Mouse (Mus musculus) ovary, postnatal 14 days (tissue): Measurements from ENCODE around the gene Cpt2.

Experiments
- DNase-seq: peaks from one replicate; pipeline ENCODE4 v3.0.0; 2022; ENCODE audit warnings: low spot score

The Cpt2 gene

DNA sequence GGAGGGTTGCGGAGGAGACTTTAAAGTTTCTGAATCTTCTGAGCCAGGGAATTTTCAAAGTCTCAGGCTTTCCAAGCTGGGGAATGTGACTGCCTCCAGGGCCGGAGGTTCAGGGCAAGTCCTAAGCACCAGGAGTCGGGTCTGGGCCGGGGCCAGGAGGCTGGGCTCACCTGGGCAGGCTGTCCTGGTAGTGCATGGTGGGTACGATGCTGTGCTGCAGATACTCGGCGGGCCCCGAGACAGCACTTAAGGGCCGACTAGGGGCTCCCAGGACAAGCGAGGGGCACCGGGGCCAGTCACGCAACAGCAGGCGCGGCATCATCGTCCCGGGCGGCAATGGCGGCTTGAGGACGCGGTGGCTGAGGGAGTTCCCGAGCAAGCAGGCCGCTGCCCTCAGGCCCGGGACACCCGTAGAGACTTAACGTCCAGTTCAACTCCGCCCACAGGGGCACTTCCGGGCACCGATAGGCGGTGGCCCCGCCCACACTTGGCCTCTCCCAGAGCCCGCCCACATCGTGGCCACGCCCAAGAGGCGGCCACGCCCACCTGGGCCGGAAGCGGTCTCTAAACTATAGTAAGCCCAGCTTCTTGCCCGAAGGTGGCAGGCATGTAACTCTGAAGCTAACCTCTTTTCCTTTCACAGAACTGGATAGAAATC is at the start of gene Cpt2:
Cpt2 (minus strand) TSS at position 466 of the 658 bp plus-strand sequence.
- DNase-seq: peak; percentile 94

DNA sequence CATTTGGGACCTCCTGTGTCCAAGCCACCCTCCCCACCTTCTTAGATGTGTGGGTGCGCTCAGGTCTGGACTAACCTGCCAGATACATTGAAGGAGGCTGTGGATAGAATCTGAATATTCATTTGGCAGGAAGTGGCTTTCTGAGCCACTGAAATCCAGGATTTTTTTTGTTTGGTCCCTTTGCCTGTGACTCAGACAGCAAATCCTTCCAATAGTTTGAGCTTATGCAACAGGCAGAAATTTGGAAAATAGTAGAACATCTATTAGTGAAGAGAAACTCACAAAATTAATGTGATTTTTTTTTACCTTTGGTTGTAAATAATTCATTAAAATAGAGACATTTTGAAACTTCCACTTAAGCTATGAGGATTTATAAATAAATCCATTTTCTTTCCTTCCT is 47.8 kb upstream of the Cpt2 start:
- DNase-seq: no peak

- no peak for DNase-seq
These were observed 46.4 kb upstream of the Cpt2 start for GRCm38 (mm10) chr4:107969781-107970180.

- DNase-seq: no peak
These were observed 44.7 kb upstream of the Cpt2 start, which contains the start of gene Slc1a7 for GRCm38 (mm10) chr4:107967966-107968682. TSS of gene Slc1a7 (plus strand) at chr4:107968332.

DNA sequence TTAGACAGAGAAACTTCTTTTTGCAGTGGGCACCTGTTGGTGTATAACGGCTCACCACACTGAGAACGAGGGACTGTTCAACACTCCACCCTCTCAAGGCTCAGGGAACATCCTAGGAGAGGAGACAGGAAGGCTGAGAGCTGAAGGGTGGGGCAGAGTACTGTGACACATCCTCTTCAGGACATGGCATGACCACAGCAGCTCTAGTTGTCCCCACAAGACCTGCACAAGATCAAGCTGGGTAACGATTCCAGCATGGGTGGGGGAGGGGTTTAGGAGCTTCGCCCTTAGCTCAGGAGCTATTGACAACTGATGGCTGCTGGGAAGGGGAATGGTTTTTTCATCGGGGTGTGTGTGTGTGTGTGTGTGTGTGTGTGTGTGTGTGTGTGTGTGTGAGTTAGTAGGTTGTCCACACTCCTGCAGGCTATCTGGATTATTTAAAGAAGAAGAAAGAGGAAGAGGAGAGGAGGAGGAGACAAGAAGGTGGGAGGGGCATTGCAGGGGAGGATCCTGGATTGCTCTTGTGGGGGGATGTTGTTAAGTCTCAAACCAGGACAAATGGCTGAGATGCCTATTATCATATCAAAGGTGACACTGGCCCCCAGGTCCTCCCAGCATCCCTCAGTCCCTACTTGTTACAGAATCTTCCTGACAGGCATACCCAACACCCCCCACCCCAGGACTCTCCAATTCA is 43.2 kb upstream of the Cpt2 start:
- DNase-seq: no peak

DNA sequence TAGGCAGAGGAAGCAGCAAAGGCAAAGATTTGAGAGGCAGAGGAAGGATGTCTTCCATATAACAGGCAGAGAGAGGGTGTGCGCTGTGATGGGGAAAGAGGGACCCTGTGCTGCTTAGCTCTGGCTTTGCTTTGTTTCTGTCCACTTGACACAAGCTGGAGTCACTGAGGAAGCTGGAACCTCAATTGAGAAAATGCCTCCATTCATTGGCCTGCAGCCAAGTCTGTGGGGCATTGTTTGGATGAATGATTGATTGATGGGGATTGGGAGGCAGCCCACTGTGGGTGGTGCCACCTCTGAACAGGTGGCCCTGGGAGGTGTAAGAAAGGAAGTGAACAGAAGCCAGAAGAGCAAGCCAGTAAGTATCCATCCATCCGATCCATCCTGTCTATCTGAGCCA is 39.4 kb upstream of the Cpt2 start:
- DNase-seq: peak; percentile 41

- no peak for DNase-seq
These were observed 38.8 kb upstream of the Cpt2 start for GRCm38 (mm10) chr4:107962044-107962732.

DNA sequence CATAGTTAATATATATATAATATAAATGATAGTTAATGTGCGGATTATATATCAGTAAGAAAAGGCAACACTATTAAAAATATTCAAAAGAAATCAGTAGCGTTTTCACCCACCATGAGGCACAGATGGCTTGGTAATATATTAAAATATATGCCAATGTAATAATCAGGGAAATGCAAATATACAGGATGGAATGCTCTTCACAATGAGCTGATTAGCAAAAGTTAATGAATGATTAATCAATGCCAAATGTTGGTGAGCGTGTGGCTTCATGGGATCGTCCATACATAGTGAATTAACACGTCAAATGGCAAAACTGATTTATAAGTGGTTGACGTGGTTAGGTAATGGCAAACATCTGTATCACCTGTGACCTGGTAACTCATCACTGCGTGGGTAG is 35.1 kb upstream of the Cpt2 start:
- no peak for DNase-seq

DNA sequence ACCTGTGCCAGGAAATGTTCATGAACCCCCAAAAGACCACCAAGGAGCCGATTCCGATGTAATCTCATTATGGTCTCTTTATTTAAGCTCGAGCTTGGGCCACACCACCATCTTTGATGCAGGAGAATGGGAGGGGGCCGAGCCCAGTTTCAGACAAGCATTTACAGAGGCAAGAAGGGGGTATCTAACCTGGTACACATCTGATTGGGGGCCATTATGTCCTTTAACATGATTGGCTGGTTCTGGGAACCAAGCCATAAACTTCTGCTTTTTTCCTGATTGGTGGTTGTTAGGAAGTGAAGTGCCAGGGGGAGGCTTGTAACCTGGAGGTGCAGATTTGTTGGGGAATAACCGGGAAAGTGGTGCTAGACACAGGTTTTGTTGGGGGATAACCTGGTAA is 32.3 kb upstream of the Cpt2 start:
- no peak for DNase-seq

DNA sequence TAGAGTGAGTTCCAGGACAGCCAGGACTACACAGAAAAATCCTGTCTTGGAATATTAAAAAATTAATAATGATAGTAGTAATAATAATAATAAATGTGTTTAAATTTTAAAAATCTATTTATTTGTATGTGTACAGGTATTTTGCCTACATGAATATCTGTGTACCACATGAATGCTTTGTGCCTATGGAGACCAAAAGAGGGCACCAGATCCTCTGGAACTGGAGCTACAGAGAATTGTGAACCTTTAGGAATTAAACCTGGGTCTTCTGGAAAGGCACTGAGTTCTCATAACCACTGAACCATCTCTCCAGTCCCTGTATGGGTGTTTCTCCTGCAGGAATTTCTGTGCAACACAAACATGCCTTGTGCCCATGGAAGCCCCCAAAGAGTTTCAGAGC is 29.4 kb upstream of the Cpt2 start:
- DNase-seq: no peak

GRCm38 (mm10) chr4:107949918-107950317 is 26.5 kb upstream of the Cpt2 start:
- no peak for DNase-seq

DNA sequence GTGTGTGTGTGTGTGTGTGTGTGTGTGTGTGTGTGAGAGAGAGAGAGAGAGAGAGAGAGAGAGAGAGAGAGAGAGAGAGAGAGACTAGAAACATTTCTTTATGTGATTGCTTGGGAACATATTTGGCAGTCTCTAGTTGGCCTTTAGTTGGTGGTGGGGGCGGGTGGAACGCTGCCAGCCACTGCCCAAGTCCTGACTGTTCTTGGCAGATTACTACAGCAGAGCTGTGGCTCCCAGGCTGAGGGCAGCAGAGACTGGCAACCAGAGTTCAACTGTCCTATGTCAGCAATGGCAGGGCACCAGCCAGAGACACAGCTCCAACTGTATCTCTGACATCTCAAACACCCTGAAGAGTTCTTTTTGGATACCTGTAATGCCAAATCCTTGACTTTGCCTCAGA is 20.7 kb upstream of the Cpt2 start:
- no peak for DNase-seq

GRCm38 (mm10) chr4:107942741-107943140 is 19.3 kb upstream of the Cpt2 start:
- no peak for DNase-seq

DNA sequence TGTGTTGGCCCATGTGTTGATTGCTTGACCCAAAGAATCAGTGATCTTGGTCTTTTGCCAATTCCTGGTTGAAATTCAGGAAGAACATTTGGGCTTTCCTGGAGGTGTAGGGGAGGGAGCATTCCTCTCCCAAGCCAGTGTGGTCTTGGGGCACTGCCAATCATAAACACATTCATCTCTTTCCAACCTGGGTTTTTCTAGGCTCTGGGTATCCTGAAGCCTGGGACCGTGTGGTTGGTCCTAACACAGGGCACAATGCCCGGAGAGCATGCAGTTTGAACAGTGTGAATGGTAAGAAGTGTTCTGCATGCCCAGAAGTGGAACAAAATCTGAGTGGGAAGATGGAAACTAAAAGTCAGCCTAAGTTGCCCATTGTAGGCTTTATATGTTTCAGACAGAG is 14.7 kb upstream of the Cpt2 start:
- DNase-seq: no peak

DNA sequence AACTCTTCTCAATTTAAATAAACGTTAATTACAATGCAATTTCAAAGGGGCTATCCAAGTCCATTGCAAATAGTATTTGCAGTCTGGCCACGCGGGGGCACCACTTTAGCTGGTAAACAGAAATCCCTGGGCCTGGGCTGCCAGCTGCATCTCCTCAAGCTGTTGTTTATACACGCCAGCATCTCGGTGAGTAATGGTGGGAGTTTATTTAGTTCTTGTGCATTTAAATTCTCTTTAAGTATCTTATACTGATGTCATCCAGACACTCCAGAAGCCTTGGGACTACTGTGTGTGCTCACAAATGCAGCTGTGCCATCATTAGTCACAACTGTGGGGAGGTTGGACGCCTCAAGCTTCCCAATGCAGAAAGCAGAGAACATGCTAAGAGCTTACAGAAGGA is 13.9 kb upstream of the Cpt2 start:
- DNase-seq: peak; percentile 68

DNA sequence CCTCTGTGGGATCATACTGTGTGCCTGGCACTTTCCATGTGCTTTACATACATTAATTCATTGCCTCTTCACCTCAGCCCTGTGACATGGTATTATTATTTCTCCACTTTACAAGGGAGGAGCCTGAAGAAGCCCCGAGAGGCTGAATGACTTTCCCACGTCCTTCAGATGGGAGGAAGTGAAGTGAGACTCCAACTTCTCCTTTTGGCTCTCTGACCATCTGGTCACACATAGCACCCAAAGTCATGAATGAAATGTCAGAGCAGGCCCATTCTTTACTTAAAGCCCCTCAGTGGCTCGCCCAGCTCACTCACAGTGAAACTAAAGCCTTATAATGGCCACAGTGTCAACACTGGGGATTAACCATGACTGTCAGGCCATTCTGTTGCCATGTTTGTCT is 11.8 kb upstream of the Cpt2 start:
- no peak for DNase-seq

- DNase-seq: no peak
These were observed 9.8 kb upstream of the Cpt2 start for GRCm38 (mm10) chr4:107933239-107933638.

DNA sequence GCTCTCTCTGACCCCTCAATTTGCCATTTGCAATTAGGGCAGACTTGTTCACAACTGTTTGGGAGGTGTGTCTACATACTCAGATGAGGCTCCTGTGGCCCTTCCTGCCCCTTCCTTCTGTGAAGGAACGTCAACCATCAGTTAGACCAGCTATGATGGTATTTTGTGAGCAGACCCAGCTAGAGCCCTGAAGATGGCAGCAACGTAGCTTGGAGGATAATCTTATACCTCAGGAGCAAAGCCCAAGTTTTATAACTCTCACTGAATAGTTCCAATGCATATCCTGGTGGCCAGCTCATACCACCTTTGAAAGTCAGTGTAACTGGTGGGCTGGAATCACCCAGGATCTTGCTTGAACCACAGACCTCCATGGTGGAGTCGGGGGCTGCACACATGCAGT is 8.0 kb upstream of the Cpt2 start:
- DNase-seq: no peak

DNA sequence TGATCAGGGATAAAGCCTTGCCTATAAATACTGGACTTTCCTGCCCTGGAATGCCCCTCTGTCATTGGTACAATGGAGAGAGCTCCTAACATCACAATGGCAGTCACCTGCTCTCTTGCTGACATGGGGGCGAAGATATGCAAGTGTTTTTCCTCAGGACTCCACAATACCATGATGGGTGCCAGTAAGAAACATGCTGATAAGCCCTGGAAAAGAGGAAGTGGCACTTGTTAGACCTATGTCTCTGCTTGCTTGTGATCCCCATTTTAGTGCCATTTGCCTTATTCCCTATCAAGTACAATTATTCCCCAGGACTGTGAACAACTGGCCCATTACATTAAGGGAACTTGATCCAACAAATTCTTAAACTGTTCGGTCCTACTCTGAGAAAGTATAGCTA is 5.3 kb upstream of the Cpt2 start:
- no peak for DNase-seq

GRCm38 (mm10) chr4:107928269-107928668 is 4.9 kb upstream of the Cpt2 start:
- no peak for DNase-seq

DNA sequence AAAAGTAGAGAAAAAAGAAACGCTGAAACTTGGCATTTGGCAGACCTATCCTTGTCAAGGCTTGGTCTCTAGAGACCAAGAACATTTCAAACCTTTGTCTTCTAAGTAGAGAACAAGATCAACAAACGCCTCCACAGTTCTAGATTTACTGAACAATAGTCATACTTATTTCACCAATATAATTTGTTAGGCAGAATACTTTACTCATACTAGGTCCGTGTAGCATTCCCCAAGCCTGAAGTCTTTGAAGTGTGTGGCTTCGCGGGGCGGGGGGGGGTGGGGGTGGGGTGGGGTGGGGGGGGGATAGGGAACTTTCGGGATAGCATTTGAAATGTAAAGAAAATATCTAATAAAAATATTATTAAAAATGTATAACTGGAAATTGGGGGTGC is 389 bp upstream of the Cpt2 start:
- no peak for DNase-seq

DNA sequence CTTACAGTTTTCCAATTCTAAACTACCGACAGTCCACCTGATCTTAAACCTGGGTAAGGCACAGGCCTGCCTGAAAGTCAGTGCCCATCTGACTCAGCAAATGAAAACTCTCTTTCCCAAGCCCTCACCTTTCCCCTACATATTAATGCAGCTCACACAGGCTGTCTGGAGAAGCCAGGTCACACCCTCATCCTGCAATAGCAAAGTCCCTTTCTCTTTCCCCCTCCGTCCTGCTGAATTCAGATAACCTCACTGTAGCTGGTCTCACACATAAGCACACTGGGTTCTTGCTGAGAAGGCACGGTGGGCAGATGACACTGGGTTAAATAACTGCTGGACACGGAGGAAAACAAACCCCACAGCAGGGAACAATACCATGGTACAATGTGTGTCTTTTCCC is 1.5 kb downstream of the Cpt2 start:
- DNase-seq: no peak
